Mouse (Mus musculus) cerebellum, adult 2 months (tissue): Measurements from ENCODE around the gene Gas7.

Source experiments
- CTCF ChIP-seq: fragments of 200-500 bp; IDR thresholded peaks from 2 replicates; pipeline ENCODE4 v1.5.1; 2011; ENCODE audit warnings: low read depth, mild to moderate bottlenecking, control low read depth, low read length, moderate library complexity, borderline replicate concordance; ENCODE audit not compliant: insufficient read depth
- POLR2A ChIP-seq: fragments of 200-500 bp; IDR thresholded peaks from 2 replicates; pipeline ENCODE4 v1.6.1; 2011; ENCODE audit warnings: low read length, control low read depth, borderline replicate concordance; ENCODE audit not compliant: insufficient read depth

GRCm38 (mm10) chr11:67566704-67567103, 111.5 kb downstream of the Gas7 start:
- TF ChIP-seq CTCF (no peak), POLR2A (no peak)
